Mouse (Mus musculus) common myeloid progenitor, adult 5-6 weeks (primary cell): ENCODE data around the gene Rassf6. TPM values are rescaled to one million over a fixed set of nuclear protein-coding genes. Genes with fewer than 3 reads are reported as not detected.
A peak's percentile ranks its signal among the peaks of the same experiment; 100 is the strongest.

Source experiments
- ATAC-seq: replicated peaks from 2 replicates; pipeline ENCODE4 v1.8.0; 2016; ENCODE audit warnings: low read depth, mild to moderate bottlenecking, moderate TSS enrichment, inconsistent platforms; ENCODE audit not compliant: poor library complexity, severe bottlenecking
- total RNA-seq: library from RNA; stranded (forward); fragments of 200-1000, 187-1606 nt; gene quantifications from 2 replicates; pipeline ENCODE4 v1.2.3, GENCODE M21; 2017

Rassf6 gene
- total RNA-seq, 1 experiment from 2014 or later = not detected

DNA sequence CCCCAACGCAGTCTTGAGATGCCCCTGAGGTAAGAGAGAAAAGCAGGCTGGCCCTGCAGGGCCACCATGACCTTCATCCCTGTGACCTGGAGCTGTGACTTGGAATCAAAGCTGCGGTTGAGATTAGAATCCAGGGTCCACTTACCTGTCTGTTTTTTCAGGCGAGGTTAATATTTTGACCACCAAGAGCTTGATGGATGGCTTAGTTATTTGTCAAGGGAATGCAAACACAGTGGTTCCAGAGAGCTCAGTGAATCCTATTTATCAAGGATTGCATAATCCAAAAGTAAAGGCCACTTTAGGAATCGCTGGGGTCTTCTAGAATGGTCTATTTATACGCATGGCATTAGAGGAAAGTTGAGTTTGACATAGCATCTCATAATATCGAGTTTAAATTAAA lies 58.3 kb downstream of the Rassf6 start:
- no peak for ATAC-seq

DNA sequence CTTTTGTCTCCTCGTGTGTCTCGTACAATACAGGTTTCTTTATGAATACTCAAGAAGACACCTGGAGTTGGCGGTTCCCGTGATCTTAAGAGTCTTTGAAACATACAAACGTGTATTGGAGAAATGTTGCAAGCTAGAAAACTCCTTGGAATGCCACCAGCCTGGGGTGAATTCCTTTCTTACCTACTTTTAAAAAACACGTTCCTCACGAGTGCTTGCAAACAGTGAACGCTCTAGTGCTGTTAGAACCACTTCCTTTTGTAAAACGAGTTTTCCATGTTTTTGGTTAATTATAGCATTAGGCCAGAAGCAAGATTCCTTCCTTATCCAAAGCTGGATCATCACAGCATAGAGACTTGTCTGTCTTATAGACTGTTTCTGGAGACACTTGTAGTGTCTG lies 60.9 kb downstream of the Rassf6 start:
- no peak for ATAC-seq

DNA sequence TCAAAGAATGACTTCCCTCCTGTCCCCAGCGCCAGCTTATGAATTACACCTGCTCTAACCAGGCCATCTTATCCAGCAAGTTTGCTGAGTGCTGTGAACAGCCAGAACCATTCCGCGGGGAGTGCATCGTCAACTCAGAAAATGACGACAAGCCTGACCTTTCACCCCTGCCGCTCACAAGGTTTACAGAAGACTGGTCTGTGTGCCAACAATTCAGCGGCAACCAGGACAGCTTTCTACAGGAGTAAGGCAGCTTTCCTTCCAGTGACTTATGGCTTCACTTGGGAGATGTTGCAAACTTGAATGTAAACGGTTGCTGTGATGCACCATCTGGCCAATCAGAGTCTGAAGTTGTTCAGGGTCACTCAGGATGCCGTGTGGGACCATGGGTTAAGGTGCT lies 62.7 kb downstream of the Rassf6 start:
- no peak for ATAC-seq

DNA sequence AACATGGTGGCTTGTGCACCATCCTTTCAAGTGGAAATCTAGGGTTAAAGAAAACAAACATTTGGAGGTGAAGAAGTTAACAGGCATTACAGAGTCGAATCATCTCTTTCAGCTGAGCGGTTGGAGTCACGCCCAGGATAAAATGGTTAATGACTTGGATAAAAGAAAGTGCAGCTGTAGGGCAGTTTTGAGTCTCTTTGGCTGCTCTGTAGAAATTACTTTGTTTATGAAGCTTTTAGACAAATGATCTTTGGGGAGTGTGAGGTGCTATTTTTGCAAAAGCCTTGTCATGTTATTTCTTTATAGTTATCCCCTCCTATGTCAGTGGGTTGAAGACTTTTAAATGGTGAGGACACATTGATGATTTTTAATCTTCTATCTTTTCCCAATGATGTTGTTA lies 69.2 kb downstream of the Rassf6 start:
- no peak for ATAC-seq

DNA sequence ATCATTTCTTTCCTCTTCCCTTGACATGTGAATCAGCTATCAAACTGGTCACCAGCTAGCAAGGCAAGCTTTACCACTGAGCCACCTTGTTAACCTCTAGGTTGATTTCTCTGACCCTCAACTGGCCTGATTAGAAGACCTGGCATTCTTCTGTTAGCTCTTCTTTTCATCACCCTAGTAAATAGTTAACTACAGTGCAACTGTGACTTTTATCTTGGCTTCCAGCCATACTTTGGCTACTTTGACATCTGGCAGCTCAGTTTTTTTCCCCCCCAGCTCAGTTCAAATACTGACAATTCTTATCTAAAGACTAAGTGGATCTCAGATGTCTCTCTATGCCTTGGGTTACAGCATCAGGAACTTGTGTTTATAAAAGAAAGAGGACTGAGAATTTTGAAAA lies 72.1 kb downstream of the Rassf6 start:
- no peak for ATAC-seq

DNA sequence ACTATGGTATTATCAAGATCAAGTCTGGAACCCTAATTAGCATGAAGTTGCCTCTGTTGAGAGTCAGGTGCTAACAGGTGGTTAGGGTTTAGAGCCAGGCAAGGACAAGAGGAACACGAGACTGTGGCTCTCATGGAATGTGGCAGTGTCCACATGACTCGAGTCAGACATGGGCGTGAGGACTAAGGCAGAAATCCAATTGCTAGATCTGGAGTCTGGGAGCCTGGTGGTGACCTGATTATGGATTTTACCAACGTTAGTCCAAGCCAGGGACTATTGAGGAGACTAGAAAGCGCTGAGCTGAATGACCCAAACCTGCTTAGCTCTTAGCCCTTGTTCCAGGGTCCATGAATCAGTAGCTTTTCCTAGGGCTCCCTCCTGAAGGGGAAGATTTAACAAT lies 72.7 kb downstream of the Rassf6 start:
- ATAC-seq = no peak

DNA sequence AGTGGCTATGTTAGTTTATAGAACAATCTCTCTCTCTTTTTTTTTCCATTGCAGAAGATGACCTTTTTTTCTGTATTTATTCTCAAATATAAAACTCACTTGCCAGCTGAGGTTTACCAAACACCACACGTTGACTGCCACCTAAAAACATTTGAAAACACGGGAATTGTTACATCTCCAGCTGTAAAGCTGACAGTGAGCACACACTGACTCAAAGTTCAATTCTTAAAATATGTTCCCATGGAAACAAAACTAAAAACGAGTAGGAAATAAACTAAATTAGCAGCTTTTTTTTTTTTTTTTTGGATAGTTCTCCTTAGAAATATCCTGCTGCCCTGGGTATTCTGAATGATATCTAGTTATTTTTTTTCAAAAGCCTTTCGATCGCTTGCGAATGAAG lies 75.3 kb downstream of the Rassf6 start:
- no peak for ATAC-seq

DNA sequence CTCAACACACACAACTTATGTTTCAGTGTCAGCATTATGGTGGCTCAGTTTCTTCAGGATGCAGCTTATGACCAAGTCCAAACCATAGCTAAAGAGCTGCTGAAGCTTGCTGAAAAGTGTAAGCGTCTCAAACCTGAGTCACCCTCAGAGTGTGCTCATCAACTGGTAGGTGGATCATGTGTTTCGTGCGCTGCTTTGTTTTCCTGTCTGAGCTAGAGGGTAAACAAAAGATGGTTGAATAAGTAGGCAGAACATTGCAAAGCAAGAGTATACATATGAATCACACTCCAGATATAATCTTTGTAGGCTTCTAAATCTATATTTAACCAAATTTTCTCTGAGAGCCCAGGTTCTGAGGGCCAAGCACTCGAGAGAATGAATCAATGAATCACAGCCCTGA lies 76.3 kb downstream of the Rassf6 start:
- no peak for ATAC-seq

DNA sequence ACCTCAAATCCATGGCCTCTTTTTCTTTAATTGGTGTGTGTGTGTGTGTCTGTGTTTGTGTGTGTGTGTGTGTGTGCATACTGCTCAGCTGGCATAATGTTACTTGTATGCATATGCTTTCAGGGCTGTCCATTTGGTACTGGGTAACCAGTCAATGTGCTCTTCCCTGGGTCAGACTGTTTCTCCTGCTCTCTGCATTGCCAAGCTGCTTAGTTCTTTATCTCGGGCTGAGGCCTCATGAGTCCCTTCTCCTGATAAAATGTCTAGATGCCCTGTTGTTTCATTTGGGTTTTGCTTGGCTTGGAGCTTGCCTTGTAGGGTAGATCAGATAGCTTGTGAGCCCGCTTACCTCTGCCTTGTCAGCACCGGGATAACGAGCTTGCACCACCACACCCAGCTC lies 77.6 kb downstream of the Rassf6 start:
- ATAC-seq = no peak

DNA sequence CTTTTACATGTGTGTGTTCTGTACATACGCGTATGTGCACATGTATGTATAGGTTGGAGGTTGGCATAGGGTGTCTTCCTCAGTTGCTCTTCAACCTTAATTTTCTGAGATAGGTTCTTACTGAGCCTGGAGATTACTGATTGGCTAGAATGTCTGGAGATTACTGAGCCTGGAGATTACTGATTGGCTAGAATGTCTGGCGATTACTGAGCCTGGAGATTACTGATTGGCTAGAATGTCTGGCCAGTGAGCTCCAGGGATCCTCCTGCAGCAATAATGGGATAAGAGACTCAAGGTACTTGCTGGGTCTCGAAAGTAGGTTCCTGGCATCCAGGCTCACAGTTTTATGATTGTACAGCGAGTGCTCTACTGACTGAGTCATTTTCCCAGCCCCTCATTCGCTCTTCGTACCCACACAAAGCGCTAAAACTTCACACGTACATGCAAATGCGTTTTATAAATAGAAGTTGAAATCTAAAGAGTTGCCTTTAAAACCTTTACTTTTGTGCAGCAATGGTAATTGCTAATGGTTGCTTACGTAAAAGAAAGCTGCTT lies 78.7 kb downstream of the Rassf6 start:
- no peak for ATAC-seq

DNA sequence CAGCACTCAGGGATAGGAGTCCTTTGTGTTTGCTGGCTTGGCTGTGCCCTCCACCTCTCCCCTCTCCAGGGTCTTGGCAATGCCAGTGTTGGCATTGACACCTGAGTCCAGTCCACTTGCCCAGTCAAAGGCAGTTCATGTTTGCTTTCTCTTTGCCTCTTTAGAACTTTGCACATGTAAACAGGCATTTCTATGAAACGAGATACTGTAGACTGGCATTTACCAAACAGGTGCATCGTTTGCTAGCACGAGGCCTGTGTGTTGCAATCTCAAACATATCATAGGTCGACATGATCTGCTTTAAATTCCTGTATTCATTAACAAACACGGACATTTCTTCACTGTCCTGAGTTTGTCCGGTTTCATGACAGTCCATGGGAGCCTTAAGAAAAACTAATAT lies 79.7 kb downstream of the Rassf6 start, which contains the start of gene 5830473C10Rik:
Gene 5830473C10Rik (plus strand): TSS at position 365 of the 400 bp plus-strand sequence.
- ATAC-seq = no peak

DNA sequence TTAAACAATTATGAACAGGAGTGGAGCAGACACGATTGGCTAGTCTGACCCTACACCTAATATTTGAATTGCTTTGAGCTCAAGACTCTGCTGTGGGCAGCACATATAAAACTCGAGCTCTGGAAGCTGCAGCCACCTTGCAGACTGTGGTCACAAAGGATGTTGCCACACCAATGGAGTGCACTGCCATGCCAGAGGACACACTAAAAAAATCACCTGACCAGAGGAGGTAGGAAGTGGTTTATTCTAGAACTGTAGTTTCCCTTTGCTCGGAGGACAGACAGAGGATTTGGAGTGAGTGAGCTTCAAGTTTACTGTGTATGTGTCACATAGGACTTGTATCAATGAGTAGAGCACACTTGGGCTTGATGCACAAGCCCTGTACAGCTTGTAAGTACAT lies 84.4 kb downstream of the Rassf6 start:
- ATAC-seq = 0 out of 2 replicates have a peak, but pooled peaks have one; percentile 18

Other genes with a start within 250 kb of the Rassf6 start
- gene Alb, start 179.8 kb downstream of the Rassf6 start, total RNA-seq = not detected in 2 replicates
- 0.19 and 0.59 TPM in 2 replicates for gene Afp, start 149.9 kb downstream of the Rassf6 start, total RNA-seq
- not detected in 2 replicates for gene Afm, start 121.7 kb downstream of the Rassf6 start, total RNA-seq
- 0.09 TPM in 1 of 2 replicates, not detected in the other for gene 5830473C10Rik, start 79.5 kb downstream of the Rassf6 start, total RNA-seq
- not detected in 2 replicates for gene Cxcl5, start 118.7 kb upstream of the Rassf6 start, total RNA-seq
- 0.82 and 1.5 TPM in 2 replicates for gene Ppbp, start 127.9 kb upstream of the Rassf6 start, total RNA-seq
- 138 and 211 TPM in 2 replicates for gene Pf4, start 131.8 kb upstream of the Rassf6 start, total RNA-seq
- 0.05 TPM in 1 of 2 replicates, not detected in the other for gene Cxcl3, start 145.4 kb upstream of the Rassf6 start, total RNA-seq
- not detected in 2 replicates for gene Cxcl15, start 153.9 kb upstream of the Rassf6 start, total RNA-seq